Mouse (Mus musculus) midbrain, embryonic 16.5 days (tissue): ENCODE measurements at regions not wholly inside any gene's neighbourhood (a gene's known extent, or its start where the extent isn't known, plus 50 kb on each side); places are given as distances from the start of the nearest gene placed in this dataset.

Experiments
- ATAC-seq: fragments of 200-750 bp; cut with Nextera tagmentation; 2 replicates; pipeline ENCODE4 v1.8.0; 2017; ENCODE audit warnings: moderate TSS enrichment
- H3K27ac ChIP-seq: fragments of 300-500 bp; sonication (generic); 2 replicates; pipeline ENCODE4 v1.5.1; 2014; ENCODE audit warnings: mild to moderate bottlenecking, low read length, mixed read lengths
- H3K27me3 ChIP-seq: fragments of 300-500 bp; sonication (generic); 2 replicates; pipeline ENCODE4 v1.6.1; 2014; ENCODE audit warnings: low read depth, low read length, mixed read lengths; ENCODE audit not compliant: control insufficient read depth, insufficient read depth
- H3K36me3 ChIP-seq: fragments of 300-500 bp; sonication (generic); 2 replicates; pipeline ENCODE4 v1.6.1; 2014; ENCODE audit warnings: mild to moderate bottlenecking, low read length, moderate library complexity, mixed read lengths; ENCODE audit not compliant: control insufficient read depth, insufficient read depth
- H3K4me1 ChIP-seq: fragments of 300-500 bp; sonication (generic); 2 replicates; pipeline ENCODE4 v1.6.1; 2014; ENCODE audit warnings: mild to moderate bottlenecking, low read length, mixed read lengths; ENCODE audit not compliant: control insufficient read depth, insufficient read depth
- H3K4me2 ChIP-seq: fragments of 300-500 bp; sonication (generic); 2 replicates; pipeline ENCODE4 v1.6.1; 2014; ENCODE audit warnings: mild to moderate bottlenecking, low read length, mixed read lengths
- H3K4me3 ChIP-seq: fragments of 300-500 bp; sonication (generic); 2 replicates; pipeline ENCODE4 v1.5.1; 2014; ENCODE audit warnings: low read depth, mild to moderate bottlenecking, low read length, moderate library complexity, mixed read lengths
- H3K9ac ChIP-seq: fragments of 300-500 bp; sonication (generic); 2 replicates; pipeline ENCODE4 v1.6.1; 2014; ENCODE audit warnings: low read depth, low read length, mixed read lengths
- H3K9me3 ChIP-seq: fragments of 300-500 bp; sonication (generic); replicated peaks from 2 replicates; pipeline ENCODE4 v1.6.1; 2014; ENCODE audit warnings: mild to moderate bottlenecking, low read length, mixed read lengths; ENCODE audit not compliant: control insufficient read depth, poor library complexity, severe bottlenecking
- WGBS: fragments of 180-500 bp; shearing (Covaris S2); extraction: QIAGEN DNeasy Blood & Tissue Kit; methylation state at CpG from one replicate; pipeline ENCODE4 v1.1.7; 2014; 5-methylcytosine and 5-hydroxymethylcytosine counted together

DNA sequence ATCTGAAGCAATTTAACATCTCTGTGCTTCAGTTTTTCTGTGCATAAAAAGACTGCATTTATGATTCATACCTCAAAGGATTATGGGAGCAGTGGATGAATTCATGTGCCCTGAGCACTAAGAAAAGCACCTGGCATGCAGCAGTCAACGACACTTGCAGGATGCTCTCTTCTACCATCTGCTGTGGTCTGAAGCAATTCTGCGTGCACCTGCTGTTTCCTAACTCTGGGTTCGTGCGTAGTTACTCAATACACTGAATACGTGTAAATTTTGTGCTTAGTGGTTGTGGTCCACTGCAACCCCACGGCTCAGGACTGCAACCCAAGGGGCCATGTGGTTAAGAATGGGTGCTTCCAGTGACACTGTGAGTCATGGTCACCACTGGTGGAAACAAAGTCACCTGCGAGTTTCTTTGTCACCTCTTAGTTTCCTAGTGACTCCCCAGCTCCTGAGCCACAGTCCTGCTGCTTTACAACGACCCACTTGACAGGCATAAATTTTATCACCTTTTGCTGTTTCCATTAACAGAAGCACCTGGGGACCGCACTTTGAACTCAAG lies 98.7 kb upstream of the Arhgap21 start:
- Histone ChIP-seq H3K4me3 (no peak overlapping the region), H3K27ac (no peak overlapping the region), H3K4me2 (no peak overlapping the region), H3K27me3 (no peaks in the 10 kb centered on the region), H3K9ac (no peak overlapping the region), H3K4me1 (no peaks in the 10 kb centered on the region), H3K9me3 (no peaks in the 10 kb centered on the region), H3K36me3 (no peaks in the 10 kb centered on the region)
- ATAC-seq, result no peak
- 92% methylated on average over 9 of the region's 9 CpGs for WGBS

GRCm38 (mm10) chr2:21060347-21060650 lies 91.6 kb upstream of the Arhgap21 start:
- peak overlapping the region; percentile 82 for H3K27ac ChIP-seq
- 25% methylated on average over 2 of the region's 2 CpGs for WGBS

DNA sequence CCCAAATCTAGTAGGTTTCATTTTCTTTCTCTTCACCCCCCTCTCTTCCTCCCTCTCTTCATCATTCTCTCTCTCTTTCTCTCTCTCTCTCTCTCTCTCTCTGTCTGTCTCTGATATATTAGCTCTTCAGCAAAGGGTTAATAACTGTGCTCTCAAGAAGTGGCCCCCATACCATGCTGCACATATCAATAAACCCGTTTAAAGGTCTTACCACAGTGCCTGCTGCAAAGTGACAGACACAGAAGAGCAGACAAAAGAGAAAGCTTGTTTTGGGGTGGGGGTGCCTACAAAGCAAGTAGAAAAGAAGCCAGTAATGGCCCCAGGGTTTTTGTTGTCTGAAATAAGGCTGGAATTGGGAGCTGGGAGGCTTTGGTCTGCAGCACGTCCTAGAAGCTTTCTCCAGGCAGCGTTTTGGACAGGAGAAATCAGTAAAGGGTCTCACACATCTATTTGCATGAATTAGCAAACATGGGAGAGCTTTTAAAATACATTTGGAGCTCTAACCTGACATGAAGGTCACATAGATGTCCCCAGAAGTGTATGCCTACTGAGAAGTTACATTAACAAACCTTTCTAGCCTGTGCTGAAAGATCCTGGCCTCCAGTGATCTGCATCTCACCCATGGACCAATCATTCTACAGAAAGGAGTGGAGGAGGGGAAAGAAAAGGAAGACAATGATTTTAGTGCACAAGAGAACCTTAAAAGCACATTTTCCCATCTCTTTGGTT lies 91.1 kb upstream of the Arhgap21 start:
- ATAC-seq, result peak; percentile 56
- no peak overlapping the region for H3K4me3 ChIP-seq
- no peaks in the 10 kb centered on the region for H3K9me3 ChIP-seq
- 3% methylated on average over 3 of the region's 3 CpGs for WGBS
- peak overlapping the region; percentile 82 for H3K27ac ChIP-seq
- H3K9ac ChIP-seq, result no peak overlapping the region
- H3K4me1 ChIP-seq, result peaks cover 17% of the 10 kb centered on the region
- H3K36me3 ChIP-seq, result no peaks in the 10 kb centered on the region
- peak overlapping the region; percentile 16; the same call in 1 of the 2 replicates for H3K4me2 ChIP-seq
- no peaks in the 10 kb centered on the region for H3K27me3 ChIP-seq

More at GRCm38 (mm10) chr2:21060347-21060650, 91.6 kb upstream of the Arhgap21 start:
- Histone ChIP-seq H3K27me3 (no peaks in the 10 kb centered on the region), H3K4me2 (no peak overlapping the region; the same call in 1 of the 2 replicates), H3K4me3 (no peak overlapping the region), H3K9me3 (no peaks in the 10 kb centered on the region), H3K36me3 (no peaks in the 10 kb centered on the region), H3K4me1 (peaks cover 17% of the 10 kb centered on the region), H3K9ac (no peak overlapping the region)
- ATAC-seq, result peak; percentile 91

DNA sequence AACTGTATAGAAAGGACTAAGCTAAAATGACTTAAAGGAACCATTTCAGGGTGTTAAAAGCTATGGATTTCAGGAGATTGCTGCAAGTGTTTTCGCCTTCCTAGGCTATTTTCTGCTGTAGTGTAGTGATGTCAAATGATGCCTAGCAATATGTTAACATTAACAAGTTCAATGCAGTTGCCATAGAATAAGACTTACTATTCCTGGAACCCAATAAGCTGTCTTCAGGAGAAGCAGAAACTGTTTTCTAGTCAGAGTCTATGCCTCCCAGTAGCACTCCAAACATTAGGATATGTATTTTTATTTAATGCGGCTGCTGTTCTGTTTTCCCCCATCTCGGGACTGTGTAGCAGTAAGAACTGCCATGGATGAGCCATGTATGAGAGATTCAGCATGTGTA lies 90.3 kb upstream of the Arhgap21 start:
- 85% methylated on average over 3 of the region's 3 CpGs for WGBS
- H3K4me3 ChIP-seq, result no peak overlapping the region
- ATAC-seq, result 0 out of 2 replicates have a peak, but pooled peaks have one; percentile 36
- no peaks in the 10 kb centered on the region for H3K36me3 ChIP-seq
- H3K9ac ChIP-seq, result no peak overlapping the region
- H3K27me3 ChIP-seq, result no peaks in the 10 kb centered on the region
- H3K27ac ChIP-seq, result peak overlapping the region; percentile 82
- no peaks in the 10 kb centered on the region for H3K9me3 ChIP-seq
- H3K4me2 ChIP-seq, result no peak overlapping the region
- H3K4me1 ChIP-seq, result peaks cover 17% of the 10 kb centered on the region

- WGBS, result 71% methylated on average over 5 of the region's 5 CpGs
- no peak for ATAC-seq
- Histone ChIP-seq H3K4me3 (no peak overlapping the region), H3K36me3 (no peaks in the 10 kb centered on the region), H3K4me1 (peaks cover 17% of the 10 kb centered on the region), H3K27ac (no peak overlapping the region), H3K9me3 (no peaks in the 10 kb centered on the region), H3K27me3 (no peaks in the 10 kb centered on the region), H3K4me2 (no peak overlapping the region), H3K9ac (no peak overlapping the region)
Measured at GRCm38 (mm10) chr2:21056450-21057210, 87.9 kb upstream of the Arhgap21 start.

DNA sequence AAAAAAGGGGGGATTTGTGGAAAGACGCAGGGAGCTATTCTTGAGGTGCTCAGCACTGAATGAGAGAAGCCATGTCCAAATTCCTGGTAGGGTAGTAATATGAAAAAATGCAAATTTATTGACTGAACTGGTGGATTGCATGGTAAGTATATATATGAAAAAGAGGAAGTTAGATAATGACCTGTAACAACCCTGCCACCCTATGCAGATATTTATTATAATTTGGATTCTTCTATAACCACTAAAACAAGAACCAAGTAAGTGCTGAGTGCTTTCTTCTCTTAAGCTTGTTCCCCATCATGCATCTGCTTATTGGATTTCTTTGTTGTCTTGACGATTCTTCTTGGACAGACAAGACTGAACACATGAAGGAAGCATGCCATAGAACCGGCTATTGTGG lies 86.7 kb upstream of the Arhgap21 start:
- H3K36me3 ChIP-seq, result no peaks in the 10 kb centered on the region
- H3K9ac ChIP-seq, result no peak overlapping the region
- peaks cover 15% of the 10 kb centered on the region for H3K4me1 ChIP-seq
- H3K27ac ChIP-seq, result no peak overlapping the region
- no peaks in the 10 kb centered on the region for H3K27me3 ChIP-seq
- H3K4me2 ChIP-seq, result no peak overlapping the region
- H3K9me3 ChIP-seq, result no peaks in the 10 kb centered on the region
- WGBS, result 95% methylated on average over 3 of the region's 3 CpGs
- H3K4me3 ChIP-seq, result no peak overlapping the region
- ATAC-seq, result no peak

DNA sequence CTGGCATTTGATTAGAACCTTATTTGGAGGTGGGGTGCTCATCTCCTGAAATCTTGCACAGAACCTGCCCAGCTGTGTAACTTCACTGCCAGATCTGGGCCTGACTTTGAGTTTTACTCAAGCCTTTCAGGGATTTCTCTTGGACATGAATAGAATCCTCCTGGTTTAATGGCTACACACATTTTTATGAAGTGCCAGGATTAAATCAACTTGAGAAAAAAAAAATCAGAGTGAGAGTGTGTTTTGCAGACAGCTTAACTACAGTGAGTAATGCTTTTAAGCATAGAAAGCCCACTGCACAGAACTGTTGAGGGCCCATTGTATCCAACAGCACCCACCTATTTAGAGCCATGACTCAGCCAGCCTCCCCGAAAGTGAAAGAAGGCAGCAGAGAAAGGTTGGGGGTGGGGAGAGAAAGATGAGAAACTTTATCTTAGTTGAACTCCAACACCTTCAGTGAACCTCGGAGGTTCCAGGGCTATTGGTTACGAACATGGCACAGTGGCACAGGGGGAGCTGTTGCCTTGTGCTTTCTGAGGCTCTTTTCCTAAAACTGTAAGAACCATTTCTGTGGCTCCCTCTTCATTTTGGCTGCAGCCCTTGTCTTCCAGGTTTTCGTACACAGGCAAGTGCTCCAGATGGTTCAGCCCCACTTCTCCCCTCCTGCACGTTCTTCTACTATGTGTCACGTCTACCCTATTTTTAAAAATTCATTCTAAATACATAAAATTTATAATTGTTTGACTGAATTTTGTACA lies 85.8 kb upstream of the Arhgap21 start:
- no peak overlapping the region for H3K9ac ChIP-seq
- 82% methylated on average over 6 of the region's 6 CpGs for WGBS
- H3K4me1 ChIP-seq, result peaks cover 6% of the 10 kb centered on the region
- no peak overlapping the region for H3K4me2 ChIP-seq
- no peaks in the 10 kb centered on the region for H3K27me3 ChIP-seq
- H3K27ac ChIP-seq, result no peak overlapping the region
- no peak for ATAC-seq
- no peaks in the 10 kb centered on the region for H3K36me3 ChIP-seq
- H3K4me3 ChIP-seq, result no peak overlapping the region
- H3K9me3 ChIP-seq, result no peaks in the 10 kb centered on the region

GRCm38 (mm10) chr2:21053596-21053995 lies 84.9 kb upstream of the Arhgap21 start:
- WGBS, result 89% methylated on average over 5 of the region's 5 CpGs
- no peaks in the 10 kb centered on the region for H3K36me3 ChIP-seq
- no peaks in the 10 kb centered on the region for H3K9me3 ChIP-seq
- H3K27ac ChIP-seq, result no peak overlapping the region
- no peak overlapping the region for H3K4me3 ChIP-seq
- H3K4me2 ChIP-seq, result no peak overlapping the region
- no peak for ATAC-seq
- H3K4me1 ChIP-seq, result no peaks in the 10 kb centered on the region; the same call in 1 of the 2 replicates
- H3K9ac ChIP-seq, result no peak overlapping the region
- H3K27me3 ChIP-seq, result no peaks in the 10 kb centered on the region
